In genomic region chr3:37654787-37655186, GRCm38 (mm10) we compare ENCODE assay signal across 9 mouse cellular contexts. TPM values are rescaled to one million over a fixed set of nuclear protein-coding genes. Genes with fewer than 3 reads are reported as not detected.
DNase-seq lines count a peak whose midpoint lies in the region; ATAC-seq lines count a peak whose summit lies in the region.
"Had no signal": no experiment of that assay in that cellular context is flagged by ENCODE, and none has a peak within 500 bp of the region (broad histone marks: within the 10 kb centered on the region; RNA-seq: fewer than 3 reads in every experiment).

No protein-coding gene starts in this region.

- peaks cover 32% of the 10 kb centered on the region for H3K4me1 ChIP-seq in liver, embryonic 11.5 days (replicated peaks; ENCODE audit: control insufficient read depth, insufficient read depth, low read length)
- peaks cover 22% of the 10 kb centered on the region for H3K4me1 ChIP-seq in embryonic facial prominence, embryonic 14.5 days (ENCODE audit: control insufficient read depth, insufficient read depth, low read length)
- H3K4me1 ChIP-seq in hindbrain, embryonic 15.5 days (replicated peaks) = peaks cover 18% of the 10 kb centered on the region

- no peaks in the 10 kb centered on the region for H3K36me3 ChIP-seq in liver, embryonic 11.5 days (ENCODE audit: control insufficient read depth, insufficient read depth, low read length)
- 0 out of 2 replicates have a peak, but pooled peaks cover 5% of the 10 kb centered on the region for H3K36me3 ChIP-seq in embryonic facial prominence, embryonic 14.5 days (ENCODE audit: control insufficient read depth, insufficient read depth, low read length)
- no peaks in the 10 kb centered on the region for H3K36me3 ChIP-seq in hindbrain, embryonic 15.5 days
- H3K36me3 ChIP-seq in macrophage (ENCODE audit: inconsistent target) = no peaks in the 10 kb centered on the region

- ATAC-seq in liver, embryonic 11.5 days (replicated peaks; ENCODE audit: low FRiP score) = peak; percentile 22; the same call in 1 of the 2 replicates
- no peak for ATAC-seq in embryonic facial prominence, embryonic 14.5 days (ENCODE audit: low read depth)
- no peak for ATAC-seq in hindbrain, embryonic 15.5 days (ENCODE audit: low FRiP score, low read depth)

- H3K79me2 ChIP-seq in macrophage (ENCODE audit: inconsistent target) = no peaks in the 10 kb centered on the region

- H3K27ac ChIP-seq in liver, embryonic 11.5 days (ENCODE audit: low read depth, low read length) = no peak overlapping the region
- H3K27ac ChIP-seq in embryonic facial prominence, embryonic 14.5 days (replicated peaks; ENCODE audit: low read depth, low read length) = no peak overlapping the region
- H3K27ac ChIP-seq in hindbrain, embryonic 15.5 days (replicated peaks) = no peak overlapping the region
- H3K27ac ChIP-seq in macrophage = no peak overlapping the region

- DNase-seq in liver, embryonic 11.5 days (ENCODE audit: low spot score) = no peak
- no peak for DNase-seq in liver
- no peak for DNase-seq in embryonic facial prominence, embryonic 14.5 days (ENCODE audit: low spot score)
- no peak for DNase-seq in testis, postnatal 14 days (ENCODE audit: low spot score)
- DNase-seq in frontal cortex, postnatal 36 days (ENCODE audit: low spot score in 2 of 2) = no peak
- no peak for DNase-seq in embryo, embryonic 11 days
- DNase-seq: right cerebral cortex, postnatal 14 days had no signal

- no peaks in the 10 kb centered on the region for H3K9me3 ChIP-seq in liver, embryonic 11.5 days (ENCODE audit: control insufficient read depth, low read length)
- no peaks in the 10 kb centered on the region for H3K9me3 ChIP-seq in embryonic facial prominence, embryonic 14.5 days (ENCODE audit: control insufficient read depth, low read length)
- no peaks in the 10 kb centered on the region for H3K9me3 ChIP-seq in hindbrain, embryonic 15.5 days

- peak overlapping the region; percentile 41 for H3K4me3 ChIP-seq in liver, embryonic 11.5 days (ENCODE audit: low read depth, low read length)
- H3K4me3 ChIP-seq in embryonic facial prominence, embryonic 14.5 days (ENCODE audit: low read depth, low read length) = peak overlapping the region; percentile 26
- H3K4me3 ChIP-seq in hindbrain, embryonic 15.5 days = no peak overlapping the region
- peak overlapping the region; percentile 31; the same call in 1 of the 2 replicates for H3K4me3 ChIP-seq in macrophage (ENCODE audit: inconsistent target)

- WGBS in liver, embryonic 11.5 days = 43% methylated on average over 6 of the region's 6 CpGs
- WGBS in embryonic facial prominence, embryonic 14.5 days = 59% methylated on average over 6 of the region's 6 CpGs
- WGBS in hindbrain, embryonic 15.5 days = 71% methylated on average over 6 of the region's 6 CpGs
- WGBS in macrophage (ENCODE audit: missing documents) = 79% methylated on average over 5 of the region's 6 CpGs

- H3K27me3 ChIP-seq in liver, embryonic 11.5 days (replicated peaks; ENCODE audit: control insufficient read depth, insufficient read depth, low read length) = peaks cover 13% of the 10 kb centered on the region; the same call in 1 of the 2 replicates
- H3K27me3 ChIP-seq in embryonic facial prominence, embryonic 14.5 days (replicated peaks; ENCODE audit: control insufficient read depth, insufficient read depth, low read length) = peaks cover 10% of the 10 kb centered on the region
- H3K27me3 ChIP-seq in hindbrain, embryonic 15.5 days = peaks cover 8% of the 10 kb centered on the region; the same call in 1 of the 2 replicates

- H3K4me2 ChIP-seq in liver, embryonic 11.5 days = peak overlapping the region; percentile 68
- peak overlapping the region; percentile 54 for H3K4me2 ChIP-seq in embryonic facial prominence, embryonic 14.5 days (ENCODE audit: low read depth, low read length)
- H3K4me2 ChIP-seq in hindbrain, embryonic 15.5 days = peak overlapping the region; percentile 53

- no peak overlapping the region for H3K9ac ChIP-seq in liver, embryonic 11.5 days (ENCODE audit: low read depth, low read length)
- no peak overlapping the region; the same call in 1 of the 2 replicates for H3K9ac ChIP-seq in embryonic facial prominence, embryonic 14.5 days (ENCODE audit: low read depth, low read length)
- H3K9ac ChIP-seq in hindbrain, embryonic 15.5 days = no peak overlapping the region

RNA-seq across cellular contexts. Expression of gene Spry1, which starts 15.0 kb away (rescaled TPM):
- 6.2 and 8.0 TPM in 2 replicates for polyA plus RNA-seq in liver, embryonic 11.5 days (2014; fragmentation: Nextera tagmentation; extraction: Ambion mirVana)
- 18.0 and 19.8 TPM in 2 replicates for polyA plus RNA-seq in embryonic facial prominence, embryonic 14.5 days (2014; fragmentation: Nextera tagmentation; extraction: Ambion mirVana)
- 6.0 and 7.0 TPM in 2 replicates for polyA plus RNA-seq in hindbrain, embryonic 15.5 days (2015; fragmentation: Nextera tagmentation; extraction: Ambion mirVana)
- total RNA-seq in macrophage (2018; cell fraction: chromatin; rRNA removed) = 1 to 10 TPM in 11 of 26 experiments, under 1 TPM in 4, not detected in 11; 0.38 to 6.5 (median 1.9) TPM
- total RNA-seq in macrophage (2018; cell fraction: cytosol; rRNA removed) = 1 to 10 TPM in 7 of 26 experiments, under 1 TPM in 17, not detected in 2; 0.07 to 5.9 (median 0.37) TPM
- 1 to 10 TPM in 15 of 26 experiments, under 1 TPM in 7, not detected in 4; 0.21 to 7.6 (median 1.8) TPM for total RNA-seq in macrophage (2018; cell fraction: nucleus; rRNA removed)
- 0.07 to 0.12 TPM (median 0.08 TPM) in 3 replicates for polyA plus RNA-seq in macrophage (2018)
